Mouse (Mus musculus) intestine, embryonic 14.5 days (tissue): ENCODE data around the gene Sfpq. TPM values are rescaled to one million over a fixed set of nuclear protein-coding genes. Genes with fewer than 3 reads are reported as not detected.
"Not testable (repeated sequence)": the region's sequence is repeated elsewhere in the genome, so short reads cannot be mapped to it uniquely, and the experiment has no call there.

Experiments
- ATAC-seq: fragments of 200-750 bp; cut with Nextera tagmentation; replicated peaks from 2 replicates; pipeline ENCODE4 v1.8.0; 2017; ENCODE audit warnings: low read depth, moderate number of reproducible peaks, moderate TSS enrichment, moderate library complexity; ENCODE audit not compliant: low FRiP score, low TSS enrichment
- DNase-seq: peaks from one replicate; pipeline ENCODE4 v3.0.0-alpha.2; 2018; ENCODE audit warnings: low spot score
- H3K27ac ChIP-seq: fragments of 300-500 bp; sonication (generic); 2 replicates; pipeline ENCODE4 v1.5.1; 2014; ENCODE audit warnings: low read depth, mild to moderate bottlenecking, control low read depth
- H3K27me3 ChIP-seq: fragments of 300-500 bp; sonication (generic); replicated peaks from 2 replicates; pipeline ENCODE4 v1.6.1; 2014; ENCODE audit warnings: low read length, control low read depth; ENCODE audit not compliant: control insufficient read depth, insufficient read depth
- H3K36me3 ChIP-seq: fragments of 300-500 bp; sonication (generic); 2 replicates; pipeline ENCODE4 v1.6.1; 2014; ENCODE audit warnings: low read length, control low read depth; ENCODE audit not compliant: control insufficient read depth, insufficient read depth
- H3K4me1 ChIP-seq: fragments of 300-500 bp; sonication (generic); replicated peaks from 2 replicates; pipeline ENCODE4 v1.6.1; 2014; ENCODE audit warnings: low read length, control low read depth, mixed read lengths; ENCODE audit not compliant: control insufficient read depth, insufficient read depth
- H3K4me2 ChIP-seq: fragments of 300-500 bp; sonication (generic); 2 replicates; pipeline ENCODE4 v1.6.1; 2014; ENCODE audit warnings: low read length
- H3K4me3 ChIP-seq: fragments of 300-500 bp; sonication (generic); 2 replicates; pipeline ENCODE4 v1.5.1; 2014; ENCODE audit warnings: low read depth, low read length, control low read depth, mixed read lengths
- H3K9ac ChIP-seq: fragments of 300-500 bp; sonication (generic); 2 replicates; pipeline ENCODE4 v1.6.1; 2014; ENCODE audit warnings: mild to moderate bottlenecking, low read length
- H3K9me3 ChIP-seq: fragments of 300-500 bp; sonication (generic); 2 replicates; pipeline ENCODE4 v1.6.1; 2016; ENCODE audit warnings: low read length, control low read depth; ENCODE audit not compliant: control insufficient read depth
- WGBS: fragments of 180-500 bp; shearing (Covaris S2); extraction: QIAGEN DNeasy Blood & Tissue Kit; methylation state at CpG from one replicate; pipeline ENCODE4 v1.1.7; 2014; 5-methylcytosine and 5-hydroxymethylcytosine counted together
- polyA plus RNA-seq: library from polyadenylated mRNA; unstranded; fragments of >200 nt; fragmentation: Nextera tagmentation; extraction: Ambion mirVana; gene quantifications from 2 replicates; pipeline ENCODE4 v1.2.1, GENCODE M21; 2014

Sfpq gene
- polyA plus RNA-seq, 1 experiment from 2014 or later, result 113 TPM

DNA sequence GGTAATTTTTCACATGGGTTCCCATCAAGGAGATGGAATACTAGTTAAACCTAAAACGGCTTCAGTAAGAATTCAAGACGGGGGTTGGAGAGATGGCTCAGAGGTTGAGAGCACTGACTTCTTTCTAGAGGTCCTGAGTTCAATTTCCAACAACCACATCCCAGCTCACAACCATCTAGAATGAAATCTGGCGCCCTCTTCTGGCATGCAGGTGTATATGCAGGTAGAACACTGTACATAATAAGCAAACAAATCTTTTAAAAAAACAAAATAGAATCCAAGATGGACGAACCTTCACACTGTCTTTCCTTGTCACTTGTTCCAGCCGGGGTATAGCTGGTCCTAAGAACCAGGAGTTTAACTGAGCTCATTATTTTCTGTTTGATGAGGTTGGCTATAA lies 28.8 kb upstream of the Sfpq start:
- no peak overlapping the region for H3K27ac ChIP-seq
- no peaks in the 10 kb centered on the region for H3K27me3 ChIP-seq
- no peaks in the 10 kb centered on the region for H3K36me3 ChIP-seq
- DNase-seq (no peak), ATAC-seq (no peak)
- H3K9ac ChIP-seq, result no peak overlapping the region
- no peaks in the 10 kb centered on the region for H3K9me3 ChIP-seq
- H3K4me3 ChIP-seq, result no peak overlapping the region
- WGBS, result 61% methylated on average over 5 of the region's 5 CpGs
- no peaks in the 10 kb centered on the region for H3K4me1 ChIP-seq
- no peak overlapping the region for H3K4me2 ChIP-seq

DNA sequence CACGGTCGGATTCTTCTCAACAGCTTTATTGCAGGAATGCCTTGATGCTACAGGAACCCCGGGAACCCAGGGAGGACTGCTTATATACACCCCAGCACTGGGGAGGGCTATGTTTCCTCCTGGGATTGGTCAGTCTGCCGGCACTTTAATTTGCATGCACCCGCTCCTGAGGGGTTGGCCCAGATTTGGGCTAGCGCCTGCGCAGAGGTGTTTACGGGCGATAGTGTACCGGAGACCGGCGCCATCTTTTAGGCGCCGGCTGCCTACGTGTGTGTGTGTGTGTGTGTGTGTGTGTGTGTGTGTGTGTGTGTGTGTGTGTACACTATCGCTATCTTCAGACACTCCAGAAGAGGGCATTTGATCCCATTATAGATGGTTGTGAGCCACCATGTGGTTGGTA lies 21.8 kb upstream of the Sfpq start:
- H3K9me3 ChIP-seq, H3K4me2 ChIP-seq, H3K4me1 ChIP-seq, H3K27me3 ChIP-seq, H3K27ac ChIP-seq, H3K4me3 ChIP-seq, ATAC-seq, H3K36me3 ChIP-seq, H3K9ac ChIP-seq, DNase-seq: not testable (repeated sequence)
- WGBS, result 97% methylated on average over 16 of the region's 16 CpGs

DNA sequence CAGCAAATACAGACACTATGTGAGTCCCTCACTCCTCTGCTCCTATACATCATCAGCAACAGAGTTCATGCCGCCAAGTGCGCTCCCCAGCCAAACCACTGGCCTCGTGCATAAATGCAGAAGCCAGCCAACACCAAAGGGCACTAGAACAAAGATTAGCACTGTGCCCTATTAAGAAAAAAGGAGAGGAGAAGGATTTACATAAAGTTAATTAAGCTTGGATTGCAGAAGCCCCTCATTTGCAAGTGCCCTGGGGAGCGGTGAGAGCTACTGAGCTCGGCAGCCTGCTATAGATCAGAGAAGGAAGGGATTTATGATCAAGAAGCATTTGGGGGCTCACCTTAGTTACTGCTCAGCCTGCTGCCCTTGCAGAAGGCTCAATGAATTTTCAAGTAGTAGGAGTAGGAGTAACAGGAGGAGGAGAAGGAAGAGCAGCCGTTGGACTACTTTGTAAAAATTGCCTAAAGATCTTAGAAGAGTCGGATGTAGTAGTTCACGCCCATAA lies 20.5 kb upstream of the Sfpq start:
- Histone ChIP-seq H3K4me1 (no peaks in the 10 kb centered on the region), H3K27ac (no peak overlapping the region), H3K9me3 (peaks cover 3% of the 10 kb centered on the region; the same call in 1 of the 2 replicates), H3K4me3 (no peak overlapping the region), H3K36me3 (no peaks in the 10 kb centered on the region), H3K9ac (no peak overlapping the region), H3K4me2 (no peak overlapping the region), H3K27me3 (peaks cover 6% of the 10 kb centered on the region; the same call in 1 of the 2 replicates)
- 38% methylated on average over 8 of the region's 8 CpGs for WGBS
- no peak for DNase-seq
- no peak for ATAC-seq

DNA sequence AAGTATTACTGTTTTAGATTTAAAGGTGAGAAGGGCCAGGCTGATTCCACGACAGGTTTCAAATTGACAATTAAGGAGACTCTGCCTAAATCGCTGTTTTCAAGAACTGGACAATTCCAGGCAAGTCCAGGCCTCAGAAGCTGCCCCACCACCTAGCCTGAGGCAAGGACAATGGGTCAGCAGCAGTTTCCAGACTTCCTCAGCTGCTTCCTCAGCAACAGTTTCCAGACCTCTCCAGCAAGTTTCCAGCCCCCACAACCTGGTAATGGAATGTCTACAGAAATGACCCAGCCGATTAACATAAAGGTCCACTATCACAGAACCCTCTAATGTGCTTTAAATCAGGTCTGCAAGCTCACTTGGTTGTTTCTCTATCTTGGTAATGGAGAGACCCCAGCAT lies 16.7 kb upstream of the Sfpq start:
- H3K36me3 ChIP-seq, result no peaks in the 10 kb centered on the region
- no peak for DNase-seq
- H3K4me1 ChIP-seq, result no peaks in the 10 kb centered on the region
- H3K27ac ChIP-seq, result no peak overlapping the region
- H3K9ac ChIP-seq, result no peak overlapping the region
- 90% methylated on average over 3 of the region's 3 CpGs for WGBS
- H3K27me3 ChIP-seq, result peaks cover 6% of the 10 kb centered on the region; the same call in 1 of the 2 replicates
- H3K4me2 ChIP-seq, result no peak overlapping the region
- H3K9me3 ChIP-seq, result peaks cover 3% of the 10 kb centered on the region; the same call in 1 of the 2 replicates
- H3K4me3 ChIP-seq, result no peak overlapping the region
- no peak for ATAC-seq

DNA sequence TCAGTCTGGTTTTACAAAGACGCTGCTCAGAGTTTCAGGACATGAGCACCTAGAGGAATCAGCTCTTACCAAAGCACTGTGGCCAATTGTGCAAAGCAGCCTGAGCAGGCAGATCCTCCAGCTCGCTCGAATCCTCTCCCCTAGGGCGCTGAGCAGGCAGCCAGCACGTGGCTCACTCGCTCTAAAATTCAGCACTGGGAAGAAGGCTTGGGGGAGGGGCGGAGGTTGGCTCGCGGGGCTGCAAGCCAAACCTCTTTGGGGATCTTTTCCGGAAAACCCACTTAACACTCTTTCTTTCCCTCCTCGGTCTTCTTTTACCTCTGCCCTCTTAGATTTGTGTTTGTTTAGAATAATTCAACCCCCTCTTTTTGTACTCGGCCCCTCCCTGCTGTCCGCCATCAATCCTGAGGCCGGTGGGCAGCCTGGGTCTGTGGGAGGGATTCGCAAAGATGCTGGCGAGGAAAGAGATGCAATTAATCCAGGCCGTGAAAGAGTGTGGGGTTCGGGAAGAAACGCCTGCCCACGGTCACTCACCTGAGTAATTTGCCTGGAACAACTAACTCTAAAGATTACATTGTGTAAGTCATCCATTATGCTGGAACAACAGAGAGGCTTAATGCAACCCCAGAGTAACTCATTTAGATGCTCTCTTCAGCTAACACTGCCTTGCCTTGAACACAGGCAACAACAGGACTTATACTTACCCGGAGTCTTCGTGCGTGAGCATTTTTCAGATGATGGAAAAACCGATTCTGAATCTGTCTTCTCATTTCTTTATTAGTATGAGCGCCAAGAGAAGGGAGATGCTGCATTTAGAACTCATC lies 15.8 kb upstream of the Sfpq start:
- H3K9ac ChIP-seq, result peak overlapping the region; percentile 27
- ATAC-seq, result peak; percentile 75; the same call in 1 of the 2 replicates
- no peak overlapping the region for H3K27ac ChIP-seq
- DNase-seq, result peak; percentile 79
- H3K36me3 ChIP-seq, result no peaks in the 10 kb centered on the region
- peaks cover 3% of the 10 kb centered on the region; the same call in 1 of the 2 replicates for H3K27me3 ChIP-seq
- peak overlapping the region; percentile 48 for H3K4me2 ChIP-seq
- peaks cover 3% of the 10 kb centered on the region; the same call in 1 of the 2 replicates for H3K9me3 ChIP-seq
- H3K4me1 ChIP-seq, result no peaks in the 10 kb centered on the region
- 16% methylated on average over 25 of the region's 25 CpGs for WGBS
- H3K4me3 ChIP-seq, result peak overlapping the region; percentile 25

DNA sequence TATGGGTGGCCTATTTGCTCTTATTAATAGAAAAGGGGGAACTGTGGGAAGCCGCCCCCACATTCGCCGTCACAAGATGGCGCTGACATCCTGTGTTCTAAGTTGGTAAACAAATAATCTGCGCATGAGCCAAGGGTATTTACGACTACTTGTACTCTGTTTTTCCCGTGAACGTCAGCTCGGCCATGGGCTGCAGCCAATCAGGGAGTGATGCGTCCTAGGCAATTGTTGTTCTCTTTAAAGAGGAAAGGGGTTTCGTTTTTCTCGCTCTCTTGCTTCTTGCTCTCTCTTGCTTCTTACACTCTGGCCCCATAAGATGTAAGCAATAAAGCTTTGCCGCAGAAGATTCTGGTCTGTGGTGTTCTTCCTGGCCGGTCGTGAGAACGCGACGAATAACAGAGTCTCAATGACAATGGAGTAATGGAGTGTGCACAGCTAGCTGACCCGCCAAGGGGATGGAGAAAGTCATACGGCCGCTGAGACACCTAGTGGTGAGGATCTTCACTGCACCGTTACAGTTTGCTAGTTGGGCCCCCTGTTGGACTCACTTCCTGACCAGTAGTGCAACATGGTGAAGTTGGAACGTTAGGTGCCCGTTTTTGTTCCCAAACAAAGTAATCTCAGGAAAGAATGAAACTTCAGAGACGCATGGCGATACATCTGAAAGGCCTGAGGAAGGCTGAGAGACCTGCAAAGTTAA lies 5.7 kb upstream of the Sfpq start:
- WGBS, result 12% methylated on average over 14 of the region's 26 CpGs
- peak; percentile 91 for DNase-seq
- not testable (repeated sequence) for H3K36me3 ChIP-seq, H3K9ac ChIP-seq, H3K4me1 ChIP-seq, H3K27ac ChIP-seq, H3K27me3 ChIP-seq, H3K9me3 ChIP-seq
- peak overlapping the region; percentile 24; the same call in 1 of the 2 replicates for H3K4me3 ChIP-seq
- peak; percentile 90 for ATAC-seq
- H3K4me2 ChIP-seq, result peak overlapping the region; percentile 33

DNA sequence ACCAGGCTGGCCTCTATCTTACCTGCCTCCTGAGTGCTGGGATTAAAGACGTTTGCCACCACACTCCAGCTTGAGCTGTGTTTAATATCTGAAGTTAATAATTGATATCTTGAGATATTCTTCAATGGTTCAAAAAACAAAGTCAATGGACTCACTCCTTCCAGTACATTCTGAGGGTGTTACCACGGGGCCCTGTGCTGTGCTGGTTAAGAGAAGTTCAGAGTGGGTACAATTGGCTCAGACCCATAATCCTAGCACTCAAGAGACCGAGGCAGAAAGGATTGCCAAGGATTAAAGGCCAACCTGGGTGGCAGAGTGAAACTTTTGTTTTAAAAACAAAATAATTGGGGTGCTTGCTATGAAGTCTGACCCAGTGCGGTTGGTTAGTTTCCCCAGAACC lies 4.8 kb upstream of the Sfpq start:
- ATAC-seq (no peak), DNase-seq (no peak)
- Histone ChIP-seq H3K4me1 (0 out of 2 replicates have a peak, but pooled peaks cover 4% of the 10 kb centered on the region), H3K27me3 (no peaks in the 10 kb centered on the region), H3K4me2 (no peak overlapping the region), H3K9me3 (no peaks in the 10 kb centered on the region), H3K9ac (no peak overlapping the region), H3K36me3 (no peaks in the 10 kb centered on the region), H3K4me3 (no peak overlapping the region), H3K27ac (no peak overlapping the region)
- 87% methylated on average over 4 of the region's 4 CpGs for WGBS

DNA sequence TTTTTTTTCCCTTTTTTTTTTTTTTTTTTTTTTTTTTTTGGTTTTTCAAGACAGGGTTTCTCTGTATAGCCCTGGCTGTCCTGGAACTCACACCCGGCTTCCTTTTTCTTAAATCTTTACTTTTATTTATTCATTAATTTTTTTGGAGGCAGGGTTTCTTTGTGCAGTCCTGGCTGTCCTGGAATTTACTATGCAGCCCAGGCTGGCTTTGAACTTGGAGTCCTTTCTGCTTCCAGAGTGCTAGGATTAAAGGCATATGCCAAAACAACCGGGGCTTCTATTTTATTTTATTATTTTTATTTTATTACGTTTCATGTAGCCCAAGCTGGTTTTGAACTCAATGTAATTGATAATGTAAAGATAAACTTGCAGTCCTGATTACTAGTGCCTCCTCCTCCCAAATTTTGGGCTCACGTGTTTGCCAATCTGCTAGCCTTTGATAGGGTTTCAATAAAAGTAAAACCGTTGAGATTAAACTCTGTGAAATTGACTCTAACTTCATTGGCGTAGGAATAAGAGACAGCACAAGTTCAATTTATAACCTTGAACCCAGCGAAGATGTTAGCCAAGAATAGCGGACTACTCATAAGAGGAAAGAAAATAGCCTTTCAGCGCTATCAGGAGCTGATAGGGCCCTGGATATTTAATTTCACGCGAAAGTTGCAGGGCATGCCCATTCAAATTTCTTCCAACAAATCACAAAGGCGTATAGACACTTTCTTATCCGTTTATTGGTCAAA lies 543 bp upstream of the Sfpq start:
- WGBS, result 12% methylated on average over 13 of the region's 13 CpGs
- peaks cover 33% of the 10 kb centered on the region for H3K36me3 ChIP-seq
- H3K4me1 ChIP-seq, result peaks cover 17% of the 10 kb centered on the region
- H3K9ac ChIP-seq, result peak overlapping the region; percentile 25; the same call in 1 of the 2 replicates
- ATAC-seq (no peak), DNase-seq (no peak)
- no peaks in the 10 kb centered on the region for H3K9me3 ChIP-seq
- H3K4me3 ChIP-seq, result peak overlapping the region; percentile 98
- peak overlapping the region; percentile 56 for H3K4me2 ChIP-seq
- no peaks in the 10 kb centered on the region for H3K27me3 ChIP-seq
- no peak overlapping the region for H3K27ac ChIP-seq
